Mouse (Mus musculus) liver, adult 10 weeks (tissue): ENCODE data around the gene Tmod1. TPM values are rescaled to one million over a fixed set of nuclear protein-coding genes. Genes with fewer than 3 reads are reported as not detected.

Experiments used
- polyA plus RNA-seq: library from polyadenylated mRNA; stranded (reverse); fragments of 350-450 nt; fragmentation: Illumina TruSeq; extraction: RNeasy Lipid Tissue Mini Kit (QIAGEN cat#74804); gene quantifications from one replicate; pipeline ENCODE4 v1.2.3, GENCODE M21; 2014; ENCODE audit warnings: low read depth, low replicate concordance

Gene Tmod1
- 0.16 TPM for polyA plus RNA-seq

DNA sequence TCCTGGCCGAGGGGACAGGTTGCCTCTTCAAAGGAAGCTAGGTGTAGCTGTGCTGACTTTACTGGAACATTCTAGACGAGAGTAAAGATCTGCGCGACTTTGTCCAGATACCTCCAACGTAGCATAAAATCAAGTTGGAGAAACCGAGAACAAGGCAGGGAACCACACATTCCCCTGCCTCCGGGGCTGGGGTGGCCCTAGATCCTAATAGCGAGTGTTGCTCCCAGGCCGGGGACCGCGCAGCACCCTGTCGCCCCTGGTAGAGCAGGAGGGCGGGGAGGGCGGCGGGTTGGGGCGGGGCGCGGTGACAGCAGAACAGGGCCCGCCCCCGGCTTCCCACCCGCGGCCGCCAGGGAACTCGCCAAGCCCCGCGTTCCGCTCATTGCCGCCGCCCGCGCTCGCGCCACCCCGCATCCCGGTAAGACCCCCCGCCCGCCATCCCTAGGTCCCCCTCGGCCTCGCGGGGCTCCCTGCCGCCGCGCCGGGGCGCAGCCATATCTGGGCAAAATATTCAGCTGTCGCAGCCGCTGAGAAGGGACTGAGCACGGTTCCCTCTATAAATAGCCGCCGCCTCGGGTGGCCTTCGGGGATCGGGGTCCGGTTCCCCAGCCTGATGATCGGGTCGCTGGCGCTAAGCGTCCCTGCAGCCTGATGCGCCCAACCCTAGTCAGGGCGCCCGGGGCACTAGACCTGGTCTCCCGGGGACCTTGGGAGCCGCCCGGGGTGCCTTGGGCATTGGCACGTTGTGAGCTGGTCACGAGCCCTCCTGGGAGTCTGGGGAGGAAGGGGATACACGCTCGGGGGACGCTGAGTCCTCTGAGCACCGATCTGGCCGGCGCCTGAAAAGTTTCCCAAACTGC is at the start of gene Tmod1:
Gene Tmod1, plus strand, starts transcription at position 44 of the 860 bp plus-strand sequence.

GRCm38 (mm10) chr4:46138287-46139222 is 99.8 kb downstream of the Tmod1 start, which contains the start of the genes Ncbp1 and Tstd2:
Gene Ncbp1, plus strand, starts transcription at chr4:46138613.
Gene Tstd2, minus strand, starts transcription at chr4:46138694.

Other genes with a start within 250 kb of the Tmod1 start
- gene Aldh1b1, start 239.9 kb upstream of the Tmod1 start, polyA plus RNA-seq = 17.5 TPM
- not detected for gene Igfbpl1, start 212.0 kb upstream of the Tmod1 start, polyA plus RNA-seq
- 102 TPM for gene Stra6l, start 190.3 kb upstream of the Tmod1 start, polyA plus RNA-seq
- gene Ccdc180, start 148.6 kb upstream of the Tmod1 start, polyA plus RNA-seq = not detected
- gene Tdrd7, start 73.6 kb upstream of the Tmod1 start, polyA plus RNA-seq = 30.2 TPM
- gene Ncbp1, start 99.7 kb downstream of the Tmod1 start, polyA plus RNA-seq = 19.8 TPM
- gene Tstd2, start 99.8 kb downstream of the Tmod1 start, polyA plus RNA-seq = 11.5 TPM
- gene Xpa, start 157.4 kb downstream of the Tmod1 start, polyA plus RNA-seq = 35.7 TPM